26 mouse cellular contexts compared by ENCODE assay signal in genomic region chr6:121159616-121160015, GRCm38 (mm10). TPM values are rescaled to one million over a fixed set of nuclear protein-coding genes. Genes with fewer than 3 reads are reported as not detected.
DNase-seq lines count a peak whose midpoint lies in the region; ATAC-seq and TF ChIP-seq lines count a peak whose summit lies in the region.
"Had no signal": no experiment of that assay in that cellular context is flagged by ENCODE, and none has a peak within 500 bp of the region (broad histone marks: within the 10 kb centered on the region; RNA-seq: fewer than 3 reads in every experiment).

No protein-coding gene starts in this region.

- H3K9me3 ChIP-seq in embryonic facial prominence, embryonic 11.5 days (replicated peaks; ENCODE audit: control insufficient read depth, low read length) = no peaks in the 10 kb centered on the region
- no peaks in the 10 kb centered on the region for H3K9me3 ChIP-seq in embryonic facial prominence, embryonic 10.5 days
- no peaks in the 10 kb centered on the region for H3K9me3 ChIP-seq in lung, embryonic 14.5 days (ENCODE audit: low read depth, low read length)
- H3K9me3 ChIP-seq in forebrain, embryonic 10.5 days = no peaks in the 10 kb centered on the region
- H3K9me3 ChIP-seq: G1E; midbrain, embryonic 10.5 days; neural tube, embryonic 12.5 days had no signal

- no peak for TF ChIP-seq POLR2A in olfactory bulb, adult 2 months (IDR thresholded peaks at IDR 0.05; ENCODE audit: insufficient read depth, low read depth, low read length)

- TF ChIP-seq CTCF in lung, embryonic 14.5 days (IDR thresholded peaks at IDR 0.05; ENCODE audit: low read depth) = no peak
- TF ChIP-seq CTCF in olfactory bulb, adult 2 months (IDR thresholded peaks at IDR 0.05; ENCODE audit: insufficient read depth, low read depth, low read length) = no peak

- no peak overlapping the region for H3K9ac ChIP-seq in embryonic facial prominence, embryonic 11.5 days (replicated peaks; ENCODE audit: low read length)
- no peak overlapping the region for H3K9ac ChIP-seq in lung, embryonic 14.5 days
- H3K9ac ChIP-seq: forebrain, postnatal 0 days; neural tube, embryonic 12.5 days had no signal

- no peaks in the 10 kb centered on the region; the same call in 1 of the 2 replicates for H3K4me1 ChIP-seq in embryonic facial prominence, embryonic 11.5 days (ENCODE audit: control insufficient read depth, insufficient read depth, low read length)
- H3K4me1 ChIP-seq in embryonic facial prominence, embryonic 10.5 days = peaks cover 13% of the 10 kb centered on the region
- H3K4me1 ChIP-seq in lung, embryonic 14.5 days (ENCODE audit: insufficient read depth) = 0 out of 2 replicates have a peak, but pooled peaks cover 4% of the 10 kb centered on the region
- H3K4me1 ChIP-seq in olfactory bulb, adult 2 months (ENCODE audit: control insufficient read depth, insufficient read depth, low read length) = peaks cover 4% of the 10 kb centered on the region; the same call in 1 of the 2 replicates
- no peaks in the 10 kb centered on the region for H3K4me1 ChIP-seq in forebrain, embryonic 10.5 days
- H3K4me1 ChIP-seq: midbrain, embryonic 10.5 days; neural tube, embryonic 12.5 days had no signal

- no peaks in the 10 kb centered on the region for H3K36me3 ChIP-seq in embryonic facial prominence, embryonic 11.5 days (replicated peaks; ENCODE audit: control insufficient read depth, insufficient read depth, low read depth, low read length)
- H3K36me3 ChIP-seq in embryonic facial prominence, embryonic 10.5 days (replicated peaks) = no peaks in the 10 kb centered on the region
- H3K36me3 ChIP-seq in lung, embryonic 14.5 days (ENCODE audit: insufficient read depth) = no peaks in the 10 kb centered on the region
- no peaks in the 10 kb centered on the region for H3K36me3 ChIP-seq in forebrain, embryonic 10.5 days (replicated peaks)
- H3K36me3 ChIP-seq: G1E; midbrain, embryonic 10.5 days; neural tube, embryonic 12.5 days had no signal

- 92% methylated on average over 5 of the region's 5 CpGs for WGBS in embryonic facial prominence, embryonic 11.5 days
- WGBS in embryonic facial prominence, embryonic 10.5 days = 95% methylated on average over 5 of the region's 5 CpGs
- WGBS in lung, embryonic 14.5 days = 62% methylated on average over 5 of the region's 5 CpGs
- 78% methylated on average over 5 of the region's 5 CpGs for WGBS in olfactory bulb, adult 2 months
- WGBS in forebrain, embryonic 10.5 days = 92% methylated on average over 5 of the region's 5 CpGs

- no peaks in the 10 kb centered on the region for H3K27me3 ChIP-seq in embryonic facial prominence, embryonic 11.5 days (ENCODE audit: control insufficient read depth, insufficient read depth, low read length)
- H3K27me3 ChIP-seq in embryonic facial prominence, embryonic 10.5 days (replicated peaks; ENCODE audit: low read depth, poor library complexity, severe bottlenecking) = no peaks in the 10 kb centered on the region
- H3K27me3 ChIP-seq in lung, embryonic 14.5 days (ENCODE audit: insufficient read depth, low read length) = no peaks in the 10 kb centered on the region
- no peaks in the 10 kb centered on the region for H3K27me3 ChIP-seq in forebrain, embryonic 10.5 days (ENCODE audit: poor library complexity, severe bottlenecking)
- H3K27me3 ChIP-seq: neural tube, embryonic 12.5 days had no signal

- ATAC-seq in embryonic facial prominence, embryonic 11.5 days (replicated peaks; ENCODE audit: insufficient number of reproducible peaks, low FRiP score, low TSS enrichment, low read depth) = peak; percentile 29; the same call in 1 of the 2 replicates
- 0 out of 2 replicates have a peak, but pooled peaks have one; percentile 21 for ATAC-seq in lung, embryonic 14.5 days (ENCODE audit: insufficient read depth)
- ATAC-seq: forebrain, postnatal 0 days; hindbrain, embryonic 16.5 days had no signal

- no peak for DNase-seq in embryonic facial prominence, embryonic 11.5 days (ENCODE audit: low spot score)
- DNase-seq in embryonic facial prominence, embryonic 10.5 days (ENCODE audit: low spot score) = no peak
- no peak for DNase-seq in lung, embryonic 14.5 days
- no peak for DNase-seq in lung, postnatal 36 days
- DNase-seq in adrenal gland, adult (ENCODE audit: inconsistent age in 2 of 2, low spot score in 1 of 2) = no peak
- DNase-seq in testis, postnatal 14 days (ENCODE audit: low spot score) = no peak
- DNase-seq in forebrain, embryonic 10.5 days (ENCODE audit: extremely low spot score, low spot score) = no peak
- DNase-seq: adrenal gland, adult 2 months; cerebellum, adult 2 months; forebrain, postnatal 0 days; heart, postnatal 4 days; kidney, adult 8-10 months; kidney, postnatal 14 days; layer of hippocampus, postnatal 36 days; lung, adult 2 months; lung, postnatal 4 days; right cerebral cortex, adult 18-20 months; spleen, adult 18-20 months; thymus, postnatal 14 days had no signal

- H3K4me3 ChIP-seq in embryonic facial prominence, embryonic 11.5 days (ENCODE audit: low read depth, low read length) = no peak overlapping the region
- no peak overlapping the region for H3K4me3 ChIP-seq in embryonic facial prominence, embryonic 10.5 days
- H3K4me3 ChIP-seq in lung, embryonic 14.5 days (ENCODE audit: low read depth, low read length) = no peak overlapping the region
- no peak overlapping the region for H3K4me3 ChIP-seq in olfactory bulb, adult 2 months (ENCODE audit: insufficient read depth, low read depth, low read length)
- no peak overlapping the region for H3K4me3 ChIP-seq in forebrain, embryonic 10.5 days
- H3K4me3 ChIP-seq: layer of hippocampus, adult 2 months; midbrain, embryonic 10.5 days; neural tube, embryonic 12.5 days had no signal

- H3K4me2 ChIP-seq in embryonic facial prominence, embryonic 11.5 days (ENCODE audit: low read depth, low read length) = no peak overlapping the region
- no peak overlapping the region for H3K4me2 ChIP-seq in lung, embryonic 14.5 days
- H3K4me2 ChIP-seq: heart, embryonic 11.5 days; neural tube, embryonic 12.5 days had no signal

- no peak overlapping the region for H3K27ac ChIP-seq in embryonic facial prominence, embryonic 11.5 days (replicated peaks; ENCODE audit: low read depth, low read length)
- H3K27ac ChIP-seq in embryonic facial prominence, embryonic 10.5 days (replicated peaks) = no peak overlapping the region
- no peak overlapping the region for H3K27ac ChIP-seq in lung, embryonic 14.5 days (ENCODE audit: low read depth)
- H3K27ac ChIP-seq in olfactory bulb, adult 2 months (ENCODE audit: insufficient read depth, low read depth, low read length) = peak overlapping the region; percentile 55; the same call in 1 of the 2 replicates
- H3K27ac ChIP-seq in forebrain, embryonic 10.5 days = no peak overlapping the region
- H3K27ac ChIP-seq: layer of hippocampus, adult 2 months; midbrain, embryonic 10.5 days; neural tube, embryonic 12.5 days had no signal

RNA-seq across cellular contexts. Expression of gene Pex26, which starts 23.9 kb away (rescaled TPM):
- polyA plus RNA-seq in embryonic facial prominence, embryonic 11.5 days (2014; fragmentation: Nextera tagmentation; extraction: Ambion mirVana) = 7.1 and 7.7 TPM in 2 replicates
- 10.9 and 11.5 TPM in 2 replicates for polyA plus RNA-seq in embryonic facial prominence, embryonic 10.5 days (2016; fragmentation: Nextera tagmentation; extraction: Ambion mirVana)
- 7.6 and 8.1 TPM in 2 replicates for polyA plus RNA-seq in lung, embryonic 14.5 days (2014; fragmentation: Nextera tagmentation; extraction: Ambion mirVana)
- polyA plus RNA-seq in olfactory bulb, adult 2 months (2012; ENCODE audit: insufficient read depth, insufficient read length, low replicate concordance, missing spikeins) = not detected in 2 replicates
- 8.0 and 10.3 TPM in 2 replicates for polyA plus RNA-seq in forebrain, embryonic 10.5 days (2016; fragmentation: Nextera tagmentation; extraction: Ambion mirVana)

RNA-seq across cellular contexts. Expression of gene Mical3, which starts 28.8 kb away (rescaled TPM):
- 11.1 and 13.3 TPM in 2 replicates for polyA plus RNA-seq in embryonic facial prominence, embryonic 11.5 days (2014; fragmentation: Nextera tagmentation; extraction: Ambion mirVana)
- 9.9 and 10.4 TPM in 2 replicates for polyA plus RNA-seq in embryonic facial prominence, embryonic 10.5 days (2016; fragmentation: Nextera tagmentation; extraction: Ambion mirVana)
- 27.0 and 29.8 TPM in 2 replicates for polyA plus RNA-seq in lung, embryonic 14.5 days (2014; fragmentation: Nextera tagmentation; extraction: Ambion mirVana)
- 277 TPM in 1 of 2 replicates, not detected in the other for polyA plus RNA-seq in olfactory bulb, adult 2 months (2012; ENCODE audit: insufficient read depth, insufficient read length, low replicate concordance, missing spikeins)
- 8.4 and 9.0 TPM in 2 replicates for polyA plus RNA-seq in forebrain, embryonic 10.5 days (2016; fragmentation: Nextera tagmentation; extraction: Ambion mirVana)

RNA-seq across cellular contexts. Expression of gene Tuba8, which starts 50.9 kb away (rescaled TPM):
- polyA plus RNA-seq in embryonic facial prominence, embryonic 11.5 days (2014; fragmentation: Nextera tagmentation; extraction: Ambion mirVana) = 0.45 and 0.53 TPM in 2 replicates
- 0.41 and 0.60 TPM in 2 replicates for polyA plus RNA-seq in embryonic facial prominence, embryonic 10.5 days (2016; fragmentation: Nextera tagmentation; extraction: Ambion mirVana)
- 2.1 and 3.0 TPM in 2 replicates for polyA plus RNA-seq in lung, embryonic 14.5 days (2014; fragmentation: Nextera tagmentation; extraction: Ambion mirVana)
- polyA plus RNA-seq in olfactory bulb, adult 2 months (2012; ENCODE audit: insufficient read depth, insufficient read length, low replicate concordance, missing spikeins) = not detected in 2 replicates
- polyA plus RNA-seq in forebrain, embryonic 10.5 days (2016; fragmentation: Nextera tagmentation; extraction: Ambion mirVana) = 0.40 and 0.54 TPM in 2 replicates
